Mouse (Mus musculus) brain, embryonic 14.5 days (tissue): ENCODE data around the gene Gm9945.

ENCODE experiments used
- CTCF ChIP-seq: fragments of 200-500 bp; IDR thresholded peaks from 2 replicates; pipeline ENCODE4 v1.5.1; 2012; ENCODE audit warnings: inconsistent platforms, mild to moderate bottlenecking, moderate library complexity, borderline replicate concordance; ENCODE audit not compliant: insufficient read depth, insufficient read length; ENCODE audit errors: extremely low read depth
- POLR2A ChIP-seq: fragments of 200-500 bp; IDR thresholded peaks from 2 replicates; pipeline ENCODE4 v1.6.1; 2012; ENCODE audit warnings: mild to moderate bottlenecking, inconsistent platforms, borderline replicate concordance; ENCODE audit not compliant: poor library complexity, insufficient read depth, insufficient read length, severe bottlenecking; ENCODE audit errors: extremely low read depth

DNA sequence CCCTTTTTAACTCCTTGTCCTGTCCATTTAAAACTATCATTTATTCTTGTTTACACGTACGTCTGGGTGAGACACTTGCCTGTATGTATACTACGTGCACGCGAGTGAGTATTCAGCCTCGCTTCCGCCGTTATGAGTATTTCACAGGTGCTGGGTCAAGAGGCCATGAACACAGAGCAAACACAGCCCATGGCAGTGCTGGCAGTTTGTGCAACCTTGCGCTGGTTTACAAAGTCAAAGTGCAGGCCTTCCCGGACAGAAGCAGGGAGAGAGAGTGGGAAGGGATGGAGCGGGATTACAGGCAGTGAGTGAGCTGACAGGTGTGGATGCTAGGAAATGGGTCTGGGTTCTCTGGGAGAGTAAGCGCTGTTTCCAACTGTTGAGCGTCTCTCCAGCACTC lies 33.8 kb upstream of the Gm9945 start:
- TF ChIP-seq POLR2A, result no peak
- TF ChIP-seq CTCF, result no peak
